In genomic region chr17:33931159-33931866, GRCm38 (mm10) we compare ENCODE assay signal across 8 mouse cellular contexts. TPM values are rescaled to one million over a fixed set of nuclear protein-coding genes. Genes with fewer than 3 reads are reported as not detected.
DNase-seq lines count a peak whose midpoint lies in the region; ATAC-seq and TF ChIP-seq lines count a peak whose summit lies in the region.

No protein-coding gene starts in this region.

- peak overlapping the region; percentile 23; the same call in 1 of the 2 replicates for H3K4me3 ChIP-seq in liver, adult 2 months (ENCODE audit: insufficient read depth, low read depth, low read length)
- H3K4me3 ChIP-seq in cortical plate, adult 2 months (ENCODE audit: insufficient read depth, low read length) = peak overlapping the region; percentile 62
- peak overlapping the region; percentile 73 for H3K4me3 ChIP-seq in hindbrain, embryonic 14.5 days (replicated peaks; ENCODE audit: low read length)
- H3K4me3 ChIP-seq in midbrain, embryonic 13.5 days (replicated peaks) = peak overlapping the region; percentile 94

- peak overlapping the region; percentile 28 for H3K9ac ChIP-seq in liver, adult 2 months (ENCODE audit: low read depth, low read length)
- H3K9ac ChIP-seq in hindbrain, embryonic 14.5 days = peak overlapping the region; percentile 88
- peak overlapping the region; percentile 95 for H3K9ac ChIP-seq in midbrain, embryonic 13.5 days (replicated peaks)

- H3K27ac ChIP-seq in liver, adult 2 months (replicated peaks; ENCODE audit: insufficient read depth, low read depth, low read length) = no peak overlapping the region
- H3K27ac ChIP-seq in cortical plate, adult 2 months (ENCODE audit: insufficient read depth, low read length) = no peak overlapping the region
- H3K27ac ChIP-seq in hindbrain, embryonic 14.5 days = no peak overlapping the region
- H3K27ac ChIP-seq in midbrain, embryonic 13.5 days = no peak overlapping the region

- TF ChIP-seq POLR2A in liver, adult 2 months (IDR thresholded peaks at IDR 0.05; ENCODE audit: extremely low read depth, insufficient read depth, low read length) = no peak
- TF ChIP-seq POLR2A in cortical plate, adult 2 months (IDR thresholded peaks at IDR 0.05; ENCODE audit: extremely low read depth, insufficient read depth, low read length) = no peak

- H3K27me3 ChIP-seq in liver, adult 2 months (ENCODE audit: control insufficient read depth, insufficient read depth, low read length) = no peaks in the 10 kb centered on the region
- no peaks in the 10 kb centered on the region for H3K27me3 ChIP-seq in hindbrain, embryonic 14.5 days (ENCODE audit: control insufficient read depth, insufficient read depth, low read length)
- H3K27me3 ChIP-seq in midbrain, embryonic 13.5 days = no peaks in the 10 kb centered on the region

- no peak for DNase-seq in liver, adult 2 months (ENCODE audit: extremely low read depth, low read depth, low spot score)
- no peak for DNase-seq in liver
- no peak for DNase-seq in hindbrain, embryonic 14.5 days (ENCODE audit: low spot score)
- no peak for DNase-seq in embryo, embryonic 10.5 days (ENCODE audit: low spot score)
- no peak for DNase-seq in spleen, postnatal 14 days (ENCODE audit: low spot score in 2 of 2)
- DNase-seq in retina, embryonic 14.5 days (ENCODE audit: low spot score) = no peak

- no peaks in the 10 kb centered on the region for H3K9me3 ChIP-seq in hindbrain, embryonic 14.5 days (ENCODE audit: control insufficient read depth, low read length)
- H3K9me3 ChIP-seq in midbrain, embryonic 13.5 days = no peaks in the 10 kb centered on the region

- H3K4me2 ChIP-seq in hindbrain, embryonic 14.5 days (replicated peaks) = peak overlapping the region; percentile 98
- peak overlapping the region; percentile 100 for H3K4me2 ChIP-seq in midbrain, embryonic 13.5 days (replicated peaks)

- 0 out of 2 replicates have a peak, but pooled peaks cover 2% of the 10 kb centered on the region for H3K36me3 ChIP-seq in liver, adult 2 months (ENCODE audit: control insufficient read depth, insufficient read depth, low read length)
- H3K36me3 ChIP-seq in hindbrain, embryonic 14.5 days (replicated peaks; ENCODE audit: control insufficient read depth, insufficient read depth) = peaks cover 45% of the 10 kb centered on the region
- H3K36me3 ChIP-seq in midbrain, embryonic 13.5 days = peaks cover 52% of the 10 kb centered on the region

- 76% methylated on average over 18 of the region's 18 CpGs for WGBS in liver, adult 2 months
- WGBS in hindbrain, embryonic 14.5 days = 40% methylated on average over 18 of the region's 18 CpGs
- WGBS in midbrain, embryonic 13.5 days = 36% methylated on average over 18 of the region's 18 CpGs

- H3K4me1 ChIP-seq in liver, adult 2 months (ENCODE audit: control insufficient read depth, insufficient read depth, low read length) = peaks cover 3% of the 10 kb centered on the region
- no peaks in the 10 kb centered on the region for H3K4me1 ChIP-seq in cortical plate, adult 2 months (ENCODE audit: control insufficient read depth, insufficient read depth, low read length)
- H3K4me1 ChIP-seq in hindbrain, embryonic 14.5 days (replicated peaks; ENCODE audit: control insufficient read depth, insufficient read depth, low read length) = peaks cover 20% of the 10 kb centered on the region
- peaks cover 28% of the 10 kb centered on the region for H3K4me1 ChIP-seq in midbrain, embryonic 13.5 days (replicated peaks)

- no peak for TF ChIP-seq CTCF in liver, adult 2 months (IDR thresholded peaks at IDR 0.05; ENCODE audit: low read depth, low read length)
- no peak for TF ChIP-seq CTCF in cortical plate, adult 2 months (IDR thresholded peaks at IDR 0.05; ENCODE audit: extremely low read depth, insufficient read depth, low read length)

- ATAC-seq in hindbrain, embryonic 14.5 days (ENCODE audit: low FRiP score) = no peak
- ATAC-seq in midbrain, embryonic 13.5 days = no peak

- 0 out of 2 replicates have a peak, but pooled peaks cover 2% of the 10 kb centered on the region for H3K79me2 ChIP-seq in liver, adult 2 months (ENCODE audit: control insufficient read depth, insufficient read depth, low read length)

RNA-seq across cellular contexts. Expression of gene Rgl2, which starts 2.0 kb away (rescaled TPM):
- total RNA-seq in liver, adult 2 months (2014; rRNA removed) = 9.8 and 10.9 TPM in 2 replicates
- polyA plus RNA-seq in liver, adult 2 months (2012; rRNA removed) = 19.4 and 27.7 TPM in 2 replicates
- polyA plus RNA-seq in cortical plate, adult 2 months (2012; rRNA removed) = 164 and 177 TPM in 2 replicates
- polyA plus RNA-seq in hindbrain, embryonic 14.5 days (2014; fragmentation: Nextera tagmentation; extraction: Ambion mirVana) = 47.7 and 49.2 TPM in 2 replicates
- 49.8 and 56.9 TPM in 2 replicates for polyA plus RNA-seq in midbrain, embryonic 13.5 days (2015; fragmentation: Nextera tagmentation; extraction: Ambion mirVana)

RNA-seq across cellular contexts. Expression of gene Pfdn6, which starts 8.8 kb away (rescaled TPM):
- total RNA-seq in liver, adult 2 months (2014; rRNA removed) = 37.9 and 40.8 TPM in 2 replicates
- polyA plus RNA-seq in liver, adult 2 months (2012; rRNA removed) = 15.5 and 21.9 TPM in 2 replicates
- polyA plus RNA-seq in cortical plate, adult 2 months (2012; rRNA removed) = 113 and 116 TPM in 2 replicates
- 157 and 161 TPM in 2 replicates for polyA plus RNA-seq in hindbrain, embryonic 14.5 days (2014; fragmentation: Nextera tagmentation; extraction: Ambion mirVana)
- 193 and 195 TPM in 2 replicates for polyA plus RNA-seq in midbrain, embryonic 13.5 days (2015; fragmentation: Nextera tagmentation; extraction: Ambion mirVana)

RNA-seq across cellular contexts. Expression of gene Wdr46, which starts 9.1 kb away (rescaled TPM):
- 9.3 and 11.3 TPM in 2 replicates for total RNA-seq in liver, adult 2 months (2014; rRNA removed)
- 13.2 and 16.4 TPM in 2 replicates for polyA plus RNA-seq in liver, adult 2 months (2012; rRNA removed)
- polyA plus RNA-seq in cortical plate, adult 2 months (2012; rRNA removed) = 13.5 TPM in 2 replicates
- polyA plus RNA-seq in hindbrain, embryonic 14.5 days (2014; fragmentation: Nextera tagmentation; extraction: Ambion mirVana) = 15.6 and 19.5 TPM in 2 replicates
- polyA plus RNA-seq in midbrain, embryonic 13.5 days (2015; fragmentation: Nextera tagmentation; extraction: Ambion mirVana) = 24.4 and 25.7 TPM in 2 replicates

RNA-seq across cellular contexts. Expression of gene Zbtb22, which starts 15.6 kb away (rescaled TPM):
- 11.1 and 12.7 TPM in 2 replicates for total RNA-seq in liver, adult 2 months (2014; rRNA removed)
- polyA plus RNA-seq in liver, adult 2 months (2012; rRNA removed) = 23.9 and 30.2 TPM in 2 replicates
- 31.9 and 33.5 TPM in 2 replicates for polyA plus RNA-seq in cortical plate, adult 2 months (2012; rRNA removed)
- polyA plus RNA-seq in hindbrain, embryonic 14.5 days (2014; fragmentation: Nextera tagmentation; extraction: Ambion mirVana) = 10.4 and 11.4 TPM in 2 replicates
- polyA plus RNA-seq in midbrain, embryonic 13.5 days (2015; fragmentation: Nextera tagmentation; extraction: Ambion mirVana) = 20.3 TPM in 2 replicates

RNA-seq across cellular contexts. Expression of gene Tapbp, which starts 15.6 kb away (rescaled TPM):
- 47.2 and 58.5 TPM in 2 replicates for total RNA-seq in liver, adult 2 months (2014; rRNA removed)
- polyA plus RNA-seq in liver, adult 2 months (2012; rRNA removed) = 95.4 and 105 TPM in 2 replicates
- polyA plus RNA-seq in cortical plate, adult 2 months (2012; rRNA removed) = 22.1 and 22.3 TPM in 2 replicates
- polyA plus RNA-seq in hindbrain, embryonic 14.5 days (2014; fragmentation: Nextera tagmentation; extraction: Ambion mirVana) = 24.9 and 29.6 TPM in 2 replicates
- polyA plus RNA-seq in midbrain, embryonic 13.5 days (2015; fragmentation: Nextera tagmentation; extraction: Ambion mirVana) = 18.1 and 19.6 TPM in 2 replicates

Comparison
In these comparisons a context has a peak if more than half of its experiments do, and no peak if none do; other contexts are left out.
1. H3K4me3 ChIP-seq: peak in every context shown above with its lines; median percentile 94 in midbrain, embryonic 13.5 days; 73 in hindbrain, embryonic 14.5 days; 62 in cortical plate, adult 2 months; 23 in liver, adult 2 months.
2. H3K9ac ChIP-seq: peak in every context shown above with its lines; median percentile 95 in midbrain, embryonic 13.5 days; 88 in hindbrain, embryonic 14.5 days; 28 in liver, adult 2 months.